Mouse (Mus musculus): Measurements from ENCODE around the gene Mroh8. TPM values are rescaled to one million over a fixed set of nuclear protein-coding genes. Genes with fewer than 3 reads are reported as not detected.
"Not testable (repeated sequence)": the region's sequence is repeated elsewhere in the genome, so short reads cannot be mapped to it uniquely, and the experiment has no call there.

The Mroh8 gene
- total RNA-seq, 2 experiments from 2014 or later = 0.10 TPM; not detected in 1

DNA sequence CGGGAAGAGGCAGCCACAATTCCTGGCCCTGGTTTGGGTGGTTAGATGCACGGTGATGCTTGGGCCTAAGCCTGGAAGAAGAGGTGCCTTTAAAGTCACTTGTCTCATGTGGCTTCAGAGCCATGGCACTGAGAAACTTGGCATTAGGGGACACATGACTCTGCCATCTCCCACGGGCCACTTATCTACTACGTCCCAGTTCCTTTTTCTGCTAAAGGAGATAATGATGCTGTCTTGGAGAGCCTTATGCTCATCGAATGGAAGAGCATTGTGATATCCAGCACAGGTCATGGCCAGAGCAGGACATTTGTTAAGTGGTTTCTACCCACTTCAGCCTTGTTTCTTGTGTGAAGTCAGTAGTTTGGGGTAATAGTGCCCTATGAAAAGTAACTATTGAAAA is 9.6 kb upstream of the Mroh8 start:
- no peak for DNase-seq

DNA sequence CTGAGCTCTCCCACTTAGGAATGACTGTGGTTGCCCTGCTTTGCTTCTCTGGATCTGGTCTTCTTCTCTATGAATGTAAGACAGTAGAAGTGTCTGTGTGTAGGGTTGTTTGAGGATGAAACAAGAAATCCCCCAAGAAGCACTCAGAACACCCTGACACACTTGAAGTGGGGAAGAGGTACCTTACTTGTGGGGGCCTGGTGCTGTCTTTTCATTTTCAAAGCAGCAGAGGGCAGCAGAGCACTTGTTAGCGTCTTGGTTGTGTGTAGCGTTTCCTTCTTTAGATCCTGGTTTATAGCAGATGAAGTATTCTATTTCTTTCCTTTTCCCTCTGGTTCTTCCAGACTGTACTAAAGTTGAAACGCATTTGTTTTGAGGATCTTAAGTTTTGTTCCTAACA is 8.2 kb upstream of the Mroh8 start:
- DNase-seq = peak; percentile 27 to 56

DNA sequence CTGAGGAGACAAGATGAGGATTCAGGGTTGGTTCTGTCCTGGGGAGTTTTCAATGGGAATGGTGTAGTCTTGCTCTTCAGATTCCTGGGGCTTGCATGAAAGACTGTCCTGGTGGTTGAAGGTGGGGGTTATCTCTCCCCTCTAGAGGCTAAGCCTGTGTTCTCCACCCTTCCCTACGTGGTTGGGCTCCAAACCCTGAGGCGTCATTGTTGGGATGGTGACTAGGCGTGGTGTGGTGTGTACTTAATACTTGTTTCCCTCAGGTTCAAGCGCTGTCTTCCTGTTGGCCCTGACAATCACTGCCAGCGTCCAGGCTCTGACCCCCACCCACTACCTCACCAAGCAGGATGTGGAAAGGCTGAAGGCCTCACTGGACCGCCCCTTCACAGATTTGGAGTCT is 4.0 kb upstream of the Mroh8 start:
- no peak for DNase-seq

DNA sequence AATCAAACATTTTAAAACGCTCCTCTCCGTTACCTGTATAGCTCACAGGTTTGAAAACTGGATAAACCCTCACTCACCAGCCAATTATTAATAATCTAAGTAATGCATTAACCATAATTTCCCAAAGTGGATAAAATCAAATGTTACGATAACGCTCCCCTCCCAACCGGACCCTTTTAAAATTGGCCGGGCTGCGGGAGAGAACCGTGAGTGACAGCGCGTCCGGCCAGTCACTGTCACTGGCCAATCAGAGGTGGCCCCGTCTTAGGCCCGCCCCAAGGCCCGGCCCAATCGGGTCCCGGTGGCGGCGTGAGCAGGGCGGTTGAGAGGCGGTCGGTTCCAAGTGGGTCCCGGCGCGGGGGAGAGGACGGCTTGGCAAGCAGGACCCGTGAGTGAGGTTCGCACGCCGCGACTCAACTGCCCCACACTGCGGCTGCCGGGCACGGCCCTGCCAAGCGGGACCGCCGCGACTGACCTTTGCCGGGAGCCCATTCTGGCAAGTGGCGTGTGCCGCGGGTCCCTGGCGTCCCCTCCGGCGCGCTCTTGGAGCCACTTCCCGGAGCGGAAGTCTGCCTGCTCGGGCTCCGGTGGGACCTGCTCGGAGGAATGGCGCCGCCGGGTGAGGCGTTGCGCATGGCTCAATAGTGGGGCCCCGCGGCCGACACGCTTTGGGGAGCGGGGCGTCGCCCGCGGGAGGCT is 483 bp downstream of the Mroh8 start, which contains the start of gene Rpn2:
Rpn2 (plus strand) TSS at position 301 of the 699 bp plus-strand sequence.
- peak; percentile 98 for DNase-seq

DNA sequence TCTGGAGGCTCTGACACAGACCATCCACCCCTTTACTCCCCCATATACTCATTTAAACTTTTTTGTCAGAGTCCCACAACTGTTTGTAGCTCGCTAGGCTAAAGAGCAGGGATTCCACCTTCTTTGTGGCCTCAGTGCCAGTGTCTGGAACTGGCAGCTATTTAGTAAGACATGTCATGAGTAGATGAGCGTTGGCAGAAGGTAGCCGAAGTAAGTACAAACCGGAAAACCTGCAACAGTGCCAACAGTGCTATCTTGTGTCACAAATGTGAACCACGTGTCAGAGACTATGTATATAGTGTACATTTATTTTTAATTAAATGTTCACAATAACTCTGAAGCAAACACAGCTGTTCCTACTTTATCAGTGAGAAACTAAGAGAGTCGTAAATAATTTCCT is 15.5 kb downstream of the Mroh8 start:
- DNase-seq = no peak

DNA sequence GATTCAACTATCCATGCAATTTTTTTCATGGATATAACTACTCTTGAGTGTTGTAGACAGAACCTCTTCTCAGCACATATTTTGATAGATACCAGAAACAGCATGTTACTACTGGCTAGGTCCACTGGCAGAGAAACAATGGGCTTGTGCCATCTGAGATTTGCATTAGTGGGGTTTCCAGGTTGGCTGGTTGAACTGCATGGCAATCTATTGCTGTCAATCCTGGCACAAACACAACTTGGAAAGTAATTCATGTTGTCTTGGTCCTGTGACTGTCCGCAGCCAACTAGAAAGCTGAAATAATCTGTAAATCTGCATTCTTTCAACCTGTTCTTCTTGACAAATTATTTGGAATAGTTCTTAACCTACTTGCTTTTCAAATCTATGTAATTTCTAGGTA is 16.2 kb downstream of the Mroh8 start:
- no peak for DNase-seq

DNA sequence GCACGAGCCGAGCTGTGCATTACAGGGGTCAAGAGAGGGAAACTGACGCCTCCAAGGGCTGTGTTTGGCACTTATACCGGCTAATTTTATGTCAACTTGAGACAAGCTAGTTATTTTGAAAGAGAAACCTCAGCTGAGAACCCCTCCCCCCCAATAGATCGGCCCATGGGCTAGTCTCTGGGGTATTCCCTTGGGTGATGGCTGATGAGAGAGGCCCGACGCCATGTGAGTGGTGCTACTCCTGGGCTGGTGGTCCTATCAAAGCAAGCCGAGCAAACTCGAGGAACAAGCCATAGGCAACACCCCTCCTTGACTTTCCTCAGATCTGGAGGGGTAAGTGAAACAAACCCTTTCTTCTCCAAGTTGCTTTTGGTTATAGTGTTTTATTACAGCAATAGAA is 16.8 kb downstream of the Mroh8 start:
- no peak for DNase-seq

DNA sequence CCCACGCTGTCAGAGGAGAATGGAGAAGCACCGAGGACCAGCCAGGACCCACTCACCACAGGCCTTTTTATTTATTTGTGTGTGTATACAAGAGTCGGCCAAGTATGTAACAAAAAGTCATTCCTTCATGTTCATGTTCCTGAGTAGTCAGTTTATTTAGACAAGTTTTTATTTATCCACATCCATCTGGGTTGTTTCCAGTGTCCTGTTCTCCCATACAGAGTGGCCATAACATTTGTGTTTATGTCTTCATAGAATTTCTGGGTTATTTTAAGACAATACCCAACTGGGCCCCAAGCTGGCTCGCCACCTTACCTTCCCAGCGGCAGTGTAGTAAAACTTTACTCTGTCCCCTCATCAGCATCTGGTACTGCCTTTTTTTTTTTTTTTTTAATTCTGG is 17.4 kb downstream of the Mroh8 start:
- no peak for DNase-seq

DNA sequence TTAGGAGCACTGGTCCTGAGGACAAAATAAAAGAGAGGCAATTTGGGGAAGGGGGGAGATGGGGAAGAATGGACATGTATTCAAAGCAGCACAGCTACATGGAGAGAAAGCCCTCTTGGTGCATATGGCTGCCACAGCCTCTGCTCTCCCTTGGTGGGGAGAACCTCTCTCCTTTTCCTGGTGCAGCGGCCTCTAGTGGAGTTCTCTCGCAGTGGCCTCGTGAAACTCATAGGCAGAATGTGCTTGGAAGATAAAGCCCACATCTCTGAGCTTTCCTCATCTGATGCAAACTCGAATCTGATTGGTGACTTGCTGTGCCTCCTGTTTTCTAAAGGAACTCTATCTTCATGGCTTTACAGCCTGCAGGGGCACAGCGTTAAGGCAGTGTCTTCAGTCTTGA is 19.6 kb downstream of the Mroh8 start:
- DNase-seq = peak; percentile 27 to 71

DNA sequence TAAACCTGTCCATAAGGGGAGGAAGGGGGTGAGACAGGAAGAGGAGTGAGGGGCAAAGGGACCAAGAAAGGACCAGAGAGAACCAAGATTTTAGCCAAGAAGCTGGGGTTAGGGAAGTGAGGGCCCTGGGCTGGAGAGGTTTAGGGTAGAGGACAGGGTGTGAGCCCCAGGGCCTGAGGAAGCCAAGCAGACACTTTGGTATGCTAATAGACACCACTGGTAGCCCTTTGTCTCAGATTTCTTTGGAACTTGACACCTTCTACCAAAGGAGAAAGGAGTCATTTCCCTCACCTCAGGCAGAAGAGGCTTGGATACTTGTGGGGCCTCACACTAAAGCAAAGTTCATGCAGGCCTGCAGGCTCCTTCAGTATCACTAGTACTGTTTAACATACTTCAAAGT is 31.2 kb downstream of the Mroh8 start:
- no peak for DNase-seq

DNA sequence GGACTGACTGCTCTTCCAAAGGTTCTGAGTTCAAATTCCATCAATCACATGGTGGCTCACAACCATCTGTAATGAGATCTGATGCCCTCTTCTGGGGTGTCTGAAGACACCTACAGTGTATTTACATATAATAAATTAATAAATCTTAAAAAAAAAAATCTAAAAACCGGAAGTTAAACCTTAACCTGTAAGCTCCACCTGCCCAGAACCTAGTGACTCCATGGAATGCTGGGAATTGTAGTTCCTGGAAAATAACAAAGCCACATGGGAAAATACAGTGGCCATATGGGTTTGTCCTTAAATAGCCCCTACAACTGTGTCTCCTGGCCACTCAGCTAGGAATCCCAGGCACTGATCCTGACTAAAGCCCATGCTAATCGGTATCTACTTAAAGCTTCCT is 33.7 kb downstream of the Mroh8 start:
- DNase-seq = no peak

DNA sequence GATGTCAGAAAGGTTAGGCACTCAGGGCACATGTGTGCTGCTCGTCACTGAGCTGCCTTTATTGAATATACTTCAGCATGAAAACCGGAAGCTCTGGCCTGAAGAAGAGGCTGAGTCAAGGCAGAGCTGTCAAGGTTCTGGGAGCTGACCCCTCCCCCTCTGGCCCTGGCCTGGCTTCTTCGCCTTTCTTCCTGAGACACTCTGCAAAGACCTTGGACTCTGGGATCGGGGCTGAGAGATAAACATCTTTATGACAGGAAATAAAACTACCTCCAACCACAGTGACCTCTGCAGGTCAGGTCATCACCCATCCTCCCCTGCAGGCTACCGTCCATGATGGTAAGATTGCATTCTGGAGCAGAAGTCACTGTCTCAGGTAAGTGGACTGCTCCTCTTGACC is 34.3 kb downstream of the Mroh8 start:
- no peak for DNase-seq

DNA sequence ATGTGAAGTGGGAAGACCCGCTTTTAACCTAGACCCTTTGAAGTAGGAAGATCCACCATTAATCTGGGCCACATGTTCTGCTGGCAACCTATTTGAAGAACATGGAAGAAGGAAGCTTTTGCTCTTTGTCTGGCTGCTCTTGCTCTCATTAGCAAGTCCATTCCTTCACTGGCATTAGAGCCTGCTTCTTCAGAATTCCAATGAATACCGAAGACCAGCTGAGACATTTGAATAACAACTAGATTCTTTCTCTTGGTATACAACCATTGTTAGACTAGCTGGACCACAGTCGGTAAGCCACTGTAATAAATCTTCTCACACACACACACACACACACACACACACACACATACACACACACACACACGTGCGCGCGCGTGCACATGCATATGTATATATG is 43.4 kb downstream of the Mroh8 start:
- no peak for DNase-seq

DNA sequence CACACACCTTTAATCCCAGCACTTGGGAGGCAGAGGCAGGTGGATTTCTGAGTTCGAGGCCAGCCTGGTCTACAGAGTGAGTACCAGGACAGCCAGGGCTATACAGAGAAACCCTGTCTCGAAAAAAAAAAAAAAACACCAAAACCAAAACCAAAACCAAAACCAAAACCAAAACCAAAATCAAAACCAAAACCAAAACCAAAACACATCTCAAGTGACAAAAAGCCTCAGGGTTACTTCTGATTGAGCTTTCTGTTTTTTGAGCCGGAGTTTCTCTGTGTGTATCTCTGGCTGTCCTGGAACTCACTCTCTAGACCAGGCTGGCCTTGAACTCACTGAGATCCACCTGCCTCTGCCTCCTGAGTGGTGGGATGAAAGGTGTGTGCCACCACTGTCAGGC is 57.4 kb downstream of the Mroh8 start:
- DNase-seq = not testable (repeated sequence)

DNA sequence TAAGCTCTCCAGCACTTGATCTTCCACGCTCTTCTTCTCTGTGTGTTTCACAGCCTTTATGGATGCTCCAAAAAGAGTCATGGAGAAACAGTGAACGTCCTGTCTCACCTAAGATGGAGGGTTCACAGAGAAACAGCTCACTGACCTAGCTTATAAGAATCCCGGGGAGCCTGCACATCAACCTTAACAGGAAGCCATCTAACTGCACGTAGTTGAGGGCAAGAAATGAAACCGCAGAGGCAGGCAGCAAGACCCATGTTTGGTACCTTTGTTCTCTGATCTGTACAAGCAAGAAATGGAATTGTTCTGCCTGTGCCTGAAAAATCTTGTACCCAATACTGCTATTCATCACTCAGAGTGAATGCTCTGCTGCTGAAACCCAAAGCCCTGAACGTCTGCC is 59.2 kb downstream of the Mroh8 start:
- DNase-seq = no peak

DNA sequence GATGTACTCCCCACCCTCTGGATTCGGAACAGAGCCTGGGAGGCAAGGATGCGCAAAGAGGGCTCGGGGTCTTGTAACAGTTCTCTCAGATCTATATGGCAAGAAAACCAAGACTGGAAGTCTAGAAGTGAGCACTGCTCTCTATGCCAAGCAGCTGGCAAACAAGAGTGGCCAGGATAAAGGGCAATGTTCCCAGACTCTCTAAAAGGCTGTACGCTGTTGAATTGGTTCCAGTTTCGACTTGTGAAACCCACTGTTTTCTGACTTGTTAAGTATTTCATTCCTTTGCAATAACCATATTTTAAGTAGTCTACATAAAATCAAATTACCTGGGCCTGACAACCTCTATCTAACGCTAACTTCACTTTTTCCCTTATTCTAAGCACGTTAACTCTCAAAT is 67.6 kb downstream of the Mroh8 start:
- DNase-seq = no peak

DNA sequence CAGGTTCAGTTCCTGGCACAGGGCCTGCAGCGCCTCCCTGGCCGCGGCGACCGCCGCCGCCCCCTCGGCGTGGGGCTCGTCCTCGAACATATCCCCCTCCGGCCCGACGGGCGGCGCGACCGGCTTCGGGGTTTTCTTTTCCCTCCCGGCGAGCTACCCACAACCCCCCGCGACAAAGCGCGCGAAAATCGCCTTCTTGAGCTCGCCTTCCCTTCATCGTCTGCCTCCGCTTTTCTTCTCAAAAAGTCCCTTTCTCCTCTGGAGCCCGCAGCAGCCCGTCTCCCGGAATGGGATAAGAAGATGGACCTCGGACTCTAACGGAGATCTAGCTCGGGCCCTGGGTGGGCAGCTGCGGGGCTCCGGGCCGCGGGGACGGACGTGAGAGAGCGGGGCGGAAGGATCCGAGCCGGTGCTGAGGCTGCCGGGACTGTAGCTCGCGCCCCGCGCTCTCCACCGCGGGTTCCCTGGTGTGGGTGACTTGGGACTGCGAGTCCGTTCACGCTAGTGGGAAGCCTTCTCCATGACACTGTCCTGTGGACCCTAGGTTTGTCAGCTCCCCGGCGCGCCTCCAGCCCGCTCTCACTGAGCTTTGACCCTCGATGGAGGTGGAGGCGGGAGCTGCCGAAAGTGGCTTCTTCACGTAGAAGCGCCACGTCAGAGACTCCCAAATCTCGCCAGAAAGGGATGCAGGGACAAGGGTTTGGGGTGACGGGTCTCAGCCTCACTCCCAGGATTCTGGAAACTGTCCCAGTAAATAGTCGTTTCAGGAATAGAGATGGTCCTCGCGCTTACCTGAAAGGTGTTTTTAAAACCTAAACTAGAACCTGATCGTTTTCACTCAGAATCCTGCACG is 74.8 kb downstream of the Mroh8 start, which contains the start of gene Rbl1:
Rbl1 (minus strand) TSS at position 169 of the 853 bp plus-strand sequence.
- DNase-seq = peak; percentile 93 to 95

DNA sequence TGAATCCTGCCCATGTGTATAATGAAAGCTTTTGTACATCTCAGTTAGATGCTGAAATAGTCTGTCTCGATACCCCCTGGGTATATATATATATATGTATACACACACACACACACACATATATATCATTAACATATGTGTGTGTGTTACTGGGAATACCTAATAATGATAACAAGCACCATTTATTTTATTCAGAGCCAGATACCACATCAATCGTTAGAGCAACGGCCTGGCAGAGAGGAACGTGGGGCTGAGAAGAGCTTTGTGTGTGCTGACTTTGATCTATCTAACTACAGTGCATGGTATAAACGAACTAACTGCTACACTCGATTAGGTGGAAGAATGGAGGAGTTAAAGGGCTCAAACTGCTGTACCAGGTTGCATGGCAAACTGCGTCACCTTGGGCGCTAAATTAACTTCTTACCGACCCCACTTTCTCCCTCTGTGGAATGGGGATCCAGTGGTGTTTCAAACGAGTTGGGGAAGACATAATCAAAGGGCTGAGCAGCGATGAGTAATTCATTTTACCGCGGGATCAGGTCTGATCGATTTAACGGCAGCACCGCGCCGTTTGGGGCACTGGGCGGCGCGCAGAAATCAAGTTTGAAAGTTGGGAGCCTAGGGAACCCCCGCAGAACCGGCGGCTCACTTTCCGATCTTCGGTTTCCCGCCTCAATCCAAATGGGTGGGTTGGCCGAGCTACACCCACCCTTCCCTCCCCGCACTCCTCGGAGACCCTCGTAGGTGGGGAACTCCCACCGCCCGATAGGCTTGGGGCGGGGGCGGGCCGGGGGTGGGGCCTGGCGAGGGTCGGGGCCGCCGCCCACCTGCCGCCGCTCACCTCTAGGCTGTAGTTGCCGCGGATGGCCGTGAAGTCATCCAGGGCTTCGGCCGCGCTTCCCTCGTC is 75.6 kb downstream of the Mroh8 start:
- DNase-seq = peak; percentile 22 to 53

DNA sequence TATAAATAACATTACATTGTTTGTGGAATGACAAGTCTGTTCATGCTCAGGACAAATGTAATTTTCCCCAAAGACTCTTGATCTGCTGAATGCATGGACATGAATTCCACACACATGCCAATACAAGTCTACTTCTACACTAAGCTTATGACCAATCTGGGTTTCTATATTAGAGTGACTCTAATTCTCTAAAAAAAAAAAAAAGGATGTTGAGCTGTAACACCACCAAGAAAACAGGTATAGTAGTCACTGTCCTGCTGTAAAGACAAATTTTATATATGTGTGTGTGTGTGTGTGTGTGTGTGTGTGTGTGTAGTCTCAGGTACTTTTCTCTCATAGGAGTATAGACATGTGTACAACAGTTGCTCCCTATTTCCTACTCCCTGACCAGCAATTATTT is 76.3 kb downstream of the Mroh8 start:
- no peak for DNase-seq

DNA sequence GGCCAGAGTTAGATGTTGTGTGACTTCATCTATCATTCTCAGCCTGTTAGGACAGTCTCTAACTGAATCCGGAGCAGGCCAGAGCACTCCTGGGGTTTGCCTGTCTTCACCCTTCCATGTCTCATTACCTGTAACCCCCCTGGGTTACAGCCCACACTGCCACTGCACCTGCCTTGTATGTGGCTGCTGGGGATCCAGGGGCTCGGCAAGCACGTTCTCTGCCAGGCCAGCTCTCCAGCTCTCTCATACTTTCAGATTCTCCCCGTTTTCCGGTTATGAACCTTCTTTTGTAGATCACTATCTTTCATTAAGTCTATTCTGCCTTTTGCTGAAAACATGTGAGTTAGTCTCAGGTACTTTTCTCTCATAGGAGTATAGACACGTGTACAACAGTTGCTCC is 77.0 kb downstream of the Mroh8 start:
- DNase-seq = no peak

DNA sequence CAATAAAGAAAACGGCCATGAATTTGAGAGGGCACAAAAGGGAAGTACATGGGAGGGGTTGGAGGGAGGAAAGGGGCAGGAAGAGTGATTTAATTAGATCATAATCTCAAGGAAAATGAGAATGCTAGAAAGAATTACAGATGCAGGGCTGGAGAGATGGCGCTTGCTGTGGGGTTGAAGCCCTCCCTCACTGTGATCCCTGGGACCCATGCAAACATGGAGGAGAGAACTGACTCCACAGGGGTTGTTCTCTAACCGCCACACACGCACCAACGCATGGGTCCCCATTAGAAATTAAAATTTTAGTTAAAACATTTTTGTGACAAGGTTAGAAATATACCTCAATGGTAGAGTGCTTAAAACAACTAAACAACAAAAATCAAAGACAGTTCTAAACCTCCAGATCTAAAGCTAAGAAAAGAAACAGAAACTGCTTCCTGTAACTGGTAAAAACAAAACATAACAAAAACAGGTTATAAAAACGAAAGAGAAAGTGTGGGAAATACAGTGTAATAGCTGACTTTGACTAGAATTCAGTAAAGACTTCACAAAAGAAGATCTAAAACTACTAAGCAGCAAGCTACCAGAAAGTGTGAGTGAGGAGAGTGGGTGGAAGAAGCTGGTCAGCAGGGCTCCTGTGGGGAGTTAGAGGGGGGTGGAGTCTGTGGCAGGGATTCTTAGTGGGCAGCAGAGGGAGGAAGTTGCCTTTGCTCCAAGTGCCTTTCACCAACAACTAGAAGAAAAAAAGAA is 78.1 kb downstream of the Mroh8 start:
- peak; percentile 49 to 71 for DNase-seq

DNA sequence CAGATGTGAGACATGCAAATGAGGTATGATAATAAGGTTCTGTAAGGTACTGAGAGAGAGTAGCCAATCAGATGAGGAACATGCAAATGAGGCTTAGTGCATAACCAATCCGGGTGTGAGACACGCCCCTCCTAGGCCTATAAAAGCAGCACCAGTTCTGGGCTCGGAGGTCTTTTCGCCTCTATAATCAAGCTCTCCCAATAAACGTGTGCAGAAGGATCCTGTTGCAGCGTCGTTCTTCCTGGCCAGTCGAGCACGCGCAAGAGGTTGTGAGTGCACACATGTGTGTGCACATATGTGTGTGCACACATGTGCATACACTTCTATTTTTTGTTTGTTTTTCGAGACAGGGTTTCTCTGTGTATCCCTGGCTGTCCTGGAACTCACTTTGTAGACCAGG is 80.9 kb downstream of the Mroh8 start:
- not testable (repeated sequence) for DNase-seq

Data from heart, adult 18-20 months (tissue).